Mouse (Mus musculus) midbrain, embryonic 12.5 days (tissue): ENCODE measurements around the gene Ppp2r5d. TPM values are rescaled to one million over a fixed set of nuclear protein-coding genes. Genes with fewer than 3 reads are reported as not detected.

ENCODE experiments used
- ATAC-seq: fragments of 200-750 bp; cut with Nextera tagmentation; 2 replicates; pipeline ENCODE4 v1.8.0; 2017; ENCODE audit warnings: low read depth, moderate TSS enrichment, moderate library complexity; ENCODE audit not compliant: low FRiP score
- H3K27ac ChIP-seq: fragments of 300-500 bp; sonication (generic); replicated peaks from 2 replicates; pipeline ENCODE4 v1.5.1; 2016; ENCODE audit warnings: mild to moderate bottlenecking
- H3K27me3 ChIP-seq: fragments of 300-500 bp; sonication (generic); 2 replicates; pipeline ENCODE4 v1.6.1; 2016; ENCODE audit warnings: mild to moderate bottlenecking
- H3K36me3 ChIP-seq: fragments of 300-500 bp; sonication (generic); 2 replicates; pipeline ENCODE4 v1.6.1; 2016
- H3K4me1 ChIP-seq: fragments of 300-500 bp; sonication (generic); 2 replicates; pipeline ENCODE4 v1.6.1; 2016
- H3K4me2 ChIP-seq: fragments of 300-500 bp; sonication (generic); replicated peaks from 2 replicates; pipeline ENCODE4 v1.6.1; 2016; ENCODE audit warnings: mild to moderate bottlenecking, moderate library complexity
- H3K4me3 ChIP-seq: fragments of 300-500 bp; sonication (generic); 2 replicates; pipeline ENCODE4 v1.5.1; 2016; ENCODE audit warnings: mild to moderate bottlenecking
- H3K9ac ChIP-seq: fragments of 300-500 bp; sonication (generic); replicated peaks from 2 replicates; pipeline ENCODE4 v1.6.1; 2016; ENCODE audit warnings: mild to moderate bottlenecking, moderate library complexity
- H3K9me3 ChIP-seq: fragments of 300-500 bp; sonication (generic); 2 replicates; pipeline ENCODE4 v1.6.1; 2016; ENCODE audit warnings: mild to moderate bottlenecking
- WGBS: fragments of 180-500 bp; shearing (Covaris S2); methylation state at CpG from one replicate; pipeline ENCODE4 v1.1.7; 2016; 5-methylcytosine and 5-hydroxymethylcytosine counted together
- polyA plus RNA-seq: library from polyadenylated mRNA; unstranded; fragments of >200 nt; fragmentation: Nextera tagmentation; extraction: Ambion mirVana; gene quantifications from 2 replicates; pipeline ENCODE4 v1.2.1, GENCODE M21; 2016

The Ppp2r5d gene
- polyA plus RNA-seq, 1 experiment from 2014 or later: 111 TPM

DNA sequence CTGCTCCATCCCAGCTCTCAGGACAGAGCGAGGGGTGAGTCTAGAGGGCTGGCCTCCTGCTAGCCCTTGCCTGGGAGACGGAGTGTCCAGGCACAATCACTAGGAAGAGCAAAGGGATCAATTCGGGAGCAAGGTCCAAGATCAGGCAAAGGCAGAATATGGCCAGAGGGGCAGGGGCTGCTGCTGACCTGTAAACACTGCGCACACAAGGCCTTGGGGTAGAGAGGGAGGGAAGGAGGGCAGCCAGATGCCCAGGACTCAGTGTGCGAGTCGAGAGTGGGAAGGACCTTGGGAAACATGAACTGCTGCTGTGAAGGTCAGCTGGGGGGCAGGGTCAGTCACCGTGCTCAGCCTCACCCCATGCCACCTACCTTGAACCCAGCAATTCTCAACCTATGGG lies 30.4 kb upstream of the Ppp2r5d start:
- H3K27me3 ChIP-seq: no peaks in the 10 kb centered on the region
- no peak overlapping the region for H3K4me2 ChIP-seq
- 90% methylated on average over 7 of the region's 7 CpGs for WGBS

DNA sequence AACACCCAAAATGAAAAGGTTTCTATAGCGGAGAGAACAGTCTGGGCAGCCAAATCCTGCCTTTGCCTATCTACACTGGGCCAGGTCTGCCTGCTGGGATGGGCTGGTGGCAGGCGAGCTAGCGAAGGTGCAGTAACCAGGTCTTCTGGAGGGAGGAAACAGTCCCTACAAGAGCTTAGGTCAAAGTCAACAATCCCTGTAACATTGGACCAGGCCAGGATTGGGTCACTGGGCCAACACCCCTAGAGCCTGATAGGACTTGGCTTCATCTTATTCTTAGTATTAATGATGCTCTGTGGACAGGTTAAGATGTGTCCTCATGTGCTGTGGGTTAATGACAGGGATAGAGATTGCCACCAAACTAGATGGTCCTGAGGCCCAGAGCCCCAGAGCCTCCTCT lies 29.1 kb upstream of the Ppp2r5d start:
- no peaks in the 10 kb centered on the region for H3K9me3 ChIP-seq
- peaks cover 10% of the 10 kb centered on the region for H3K27me3 ChIP-seq
- no peak overlapping the region for H3K4me3 ChIP-seq
- H3K27ac ChIP-seq: no peak overlapping the region
- no peak overlapping the region for H3K4me2 ChIP-seq
- no peaks in the 10 kb centered on the region for H3K4me1 ChIP-seq
- no peak overlapping the region for H3K9ac ChIP-seq
- peaks cover 31% of the 10 kb centered on the region for H3K36me3 ChIP-seq
- WGBS: 92% methylated on average over 3 of the region's 3 CpGs
- ATAC-seq: no peak

More for the DNA sequence above, 30.4 kb upstream of the Ppp2r5d start:
- H3K9ac ChIP-seq: no peak overlapping the region
- no peak overlapping the region for H3K27ac ChIP-seq
- H3K4me1 ChIP-seq: no peaks in the 10 kb centered on the region
- no peak for ATAC-seq
- peaks cover 32% of the 10 kb centered on the region for H3K36me3 ChIP-seq
- no peak overlapping the region for H3K4me3 ChIP-seq
- no peaks in the 10 kb centered on the region for H3K9me3 ChIP-seq

DNA sequence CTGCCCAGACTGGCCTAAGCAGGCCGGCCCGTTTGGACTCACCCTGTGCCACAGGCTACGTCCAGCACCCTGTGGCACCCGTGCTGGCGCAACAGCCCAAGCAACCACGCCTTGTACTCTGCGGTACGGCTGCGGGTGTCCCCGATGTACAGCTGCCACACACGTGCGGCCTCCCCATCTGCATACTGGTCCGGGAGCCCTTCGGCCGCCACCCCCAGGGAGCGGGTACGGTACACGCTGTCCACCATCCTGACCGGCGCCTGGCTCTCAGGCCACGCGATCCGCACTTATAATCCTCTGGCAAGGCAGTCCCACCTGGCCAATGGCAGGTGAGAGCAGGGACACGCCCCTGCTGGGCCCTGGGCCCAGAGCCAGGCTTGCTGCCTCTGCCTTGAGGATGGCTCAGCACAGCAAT lies 24.0 kb upstream of the Ppp2r5d start, which contains the start of gene Gnmt:
Gene Gnmt, minus strand, starts transcription at position 265 of the 415 bp plus-strand sequence.
- Histone ChIP-seq H3K9me3 (no peaks in the 10 kb centered on the region), H3K9ac (peak within 1 kb of the TSS; percentile 17; the same call in 1 of the 2 replicates), H3K4me1 (no peaks in the 10 kb centered on the region), H3K27me3 (peaks cover 23% of the 10 kb centered on the region), H3K4me3 (no peak within 1 kb of the TSS), H3K36me3 (peaks cover 7% of the 10 kb centered on the region; the same call in 1 of the 2 replicates), H3K27ac (no peak within 1 kb of the TSS), H3K4me2 (no peak within 1 kb of the TSS)
- no peak for ATAC-seq
- WGBS: 22% methylated on average over 24 of the region's 24 CpGs

DNA sequence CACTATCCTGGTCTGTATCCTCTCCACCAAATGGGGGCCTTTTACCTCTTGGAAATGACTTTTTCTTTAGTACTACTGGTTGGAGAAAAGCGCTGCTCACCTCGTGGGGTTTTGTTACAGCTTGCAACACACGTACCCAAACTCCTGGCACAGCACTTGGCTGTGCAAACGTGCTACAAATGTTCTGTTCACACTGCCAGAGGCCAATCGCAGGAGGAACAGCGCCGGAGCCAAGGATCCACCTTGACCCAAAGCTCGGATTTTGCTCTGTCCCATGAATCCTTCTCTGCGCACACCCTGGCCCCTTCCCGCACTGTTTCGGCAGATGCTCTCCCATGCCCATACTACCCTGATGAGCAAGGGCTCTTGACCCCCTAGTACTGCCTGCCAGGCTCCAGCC lies 23.6 kb upstream of the Ppp2r5d start:
- ATAC-seq: no peak
- Histone ChIP-seq H3K4me2 (no peak overlapping the region), H3K27me3 (peaks cover 23% of the 10 kb centered on the region), H3K4me3 (no peak overlapping the region), H3K9ac (0 out of 2 replicates have a peak overlapping the region, but pooled peaks have one; percentile 17), H3K27ac (no peak overlapping the region), H3K4me1 (no peaks in the 10 kb centered on the region), H3K9me3 (no peaks in the 10 kb centered on the region), H3K36me3 (peaks cover 11% of the 10 kb centered on the region; the same call in 1 of the 2 replicates)
- WGBS: 52% methylated on average over 11 of the region's 11 CpGs

DNA sequence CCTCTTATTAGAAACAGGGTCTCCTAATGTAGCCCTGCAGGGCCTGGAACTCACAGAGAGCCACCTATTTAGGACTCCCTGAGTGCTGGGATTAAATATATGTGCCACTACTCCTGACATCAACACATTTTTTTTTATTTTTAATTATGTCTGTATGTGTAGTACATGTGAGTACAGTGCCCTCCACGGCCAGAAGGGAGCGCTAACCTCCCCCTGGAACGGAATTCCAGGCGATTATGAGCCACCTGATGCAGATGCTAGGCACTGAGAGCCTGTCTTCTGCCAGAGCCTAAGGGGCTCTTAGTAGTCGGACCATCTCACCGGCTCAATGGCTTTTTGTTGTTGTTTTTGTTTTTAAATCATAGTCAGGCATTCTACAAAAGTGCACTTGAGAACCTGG lies 23.1 kb upstream of the Ppp2r5d start:
- WGBS: 42% methylated on average over 6 of the region's 6 CpGs
- ATAC-seq: no peak
- H3K27me3 ChIP-seq: peaks cover 23% of the 10 kb centered on the region
- H3K36me3 ChIP-seq: peaks cover 16% of the 10 kb centered on the region
- H3K27ac ChIP-seq: no peak overlapping the region
- no peaks in the 10 kb centered on the region for H3K9me3 ChIP-seq
- H3K4me3 ChIP-seq: no peak overlapping the region
- no peaks in the 10 kb centered on the region for H3K4me1 ChIP-seq
- H3K9ac ChIP-seq: no peak overlapping the region
- no peak overlapping the region for H3K4me2 ChIP-seq

DNA sequence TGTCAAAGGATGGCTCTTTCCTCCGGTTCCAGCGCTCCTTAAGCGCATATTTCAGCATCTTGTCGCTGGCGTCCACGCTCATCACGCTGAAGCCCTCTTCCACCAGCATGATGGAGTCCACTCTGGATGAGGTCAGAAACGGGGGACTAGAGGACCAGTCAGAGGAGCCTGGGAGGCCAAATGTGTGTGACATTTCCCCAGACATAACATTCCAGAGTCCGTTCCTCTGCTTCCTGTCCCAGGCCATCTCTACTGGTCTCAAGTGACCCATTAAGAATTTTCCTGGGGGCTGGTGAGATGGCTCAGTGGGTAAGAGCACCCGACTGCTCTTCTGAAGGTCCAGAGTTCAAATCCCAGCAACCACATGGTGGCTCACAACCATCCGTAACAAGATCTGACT lies 22.4 kb upstream of the Ppp2r5d start:
- ATAC-seq: no peak
- H3K27me3 ChIP-seq: peaks cover 23% of the 10 kb centered on the region
- no peak overlapping the region for H3K9ac ChIP-seq
- no peak overlapping the region for H3K27ac ChIP-seq
- H3K36me3 ChIP-seq: peaks cover 20% of the 10 kb centered on the region
- H3K4me1 ChIP-seq: no peaks in the 10 kb centered on the region
- no peak overlapping the region for H3K4me3 ChIP-seq
- no peaks in the 10 kb centered on the region for H3K9me3 ChIP-seq
- no peak overlapping the region for H3K4me2 ChIP-seq
- WGBS: 88% methylated on average over 11 of the region's 11 CpGs

DNA sequence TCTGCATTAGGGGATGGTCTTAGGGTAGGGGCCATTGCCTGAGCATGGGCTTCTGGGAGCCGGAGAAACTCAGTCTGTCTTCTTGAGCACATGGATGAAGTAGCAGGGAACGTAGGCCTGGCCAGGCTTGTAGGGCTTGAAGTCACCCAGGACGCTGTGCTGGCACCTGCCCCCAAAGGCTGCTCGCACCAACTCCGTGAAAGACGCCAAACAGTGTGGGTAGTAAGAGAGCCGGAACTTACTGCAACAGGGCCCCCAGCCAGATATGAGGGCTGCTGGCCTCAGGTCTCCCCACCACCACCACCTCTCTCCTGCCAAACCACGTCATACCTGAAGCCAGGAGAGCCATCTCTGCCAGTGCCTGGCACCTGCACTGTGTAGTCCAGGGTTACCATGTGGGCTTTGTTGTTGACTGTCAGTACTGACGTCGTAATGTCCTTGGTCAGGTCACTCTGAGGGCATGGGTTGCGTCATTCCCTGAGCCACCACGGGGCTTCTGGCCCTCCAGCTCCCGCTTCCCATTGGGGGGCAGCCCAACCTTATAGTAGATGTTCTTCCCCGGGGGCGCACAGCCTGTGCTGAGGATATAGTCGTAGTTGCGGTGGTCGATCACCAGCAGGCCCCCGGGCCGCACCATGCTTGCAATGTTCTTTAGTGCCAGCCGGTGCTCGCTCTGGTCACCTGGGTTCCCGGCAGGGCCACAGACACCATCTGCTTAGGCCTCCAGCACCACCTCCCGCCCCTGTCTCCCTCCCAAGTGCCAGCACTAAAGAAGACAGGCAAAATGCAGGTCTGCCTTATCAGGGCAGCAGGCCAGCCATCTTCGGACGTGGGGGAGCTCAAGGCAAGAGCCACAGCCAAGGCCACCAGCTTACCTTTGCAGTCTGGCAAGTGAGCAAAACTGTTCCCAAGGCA lies 21.1 kb upstream of the Ppp2r5d start:
- Histone ChIP-seq H3K27me3 (peaks cover 23% of the 10 kb centered on the region), H3K27ac (no peak overlapping the region), H3K9ac (no peak overlapping the region), H3K4me2 (no peak overlapping the region), H3K4me1 (no peaks in the 10 kb centered on the region), H3K4me3 (no peak overlapping the region), H3K9me3 (no peaks in the 10 kb centered on the region), H3K36me3 (peaks cover 28% of the 10 kb centered on the region)
- 92% methylated on average over 26 of the region's 26 CpGs for WGBS
- no peak for ATAC-seq

DNA sequence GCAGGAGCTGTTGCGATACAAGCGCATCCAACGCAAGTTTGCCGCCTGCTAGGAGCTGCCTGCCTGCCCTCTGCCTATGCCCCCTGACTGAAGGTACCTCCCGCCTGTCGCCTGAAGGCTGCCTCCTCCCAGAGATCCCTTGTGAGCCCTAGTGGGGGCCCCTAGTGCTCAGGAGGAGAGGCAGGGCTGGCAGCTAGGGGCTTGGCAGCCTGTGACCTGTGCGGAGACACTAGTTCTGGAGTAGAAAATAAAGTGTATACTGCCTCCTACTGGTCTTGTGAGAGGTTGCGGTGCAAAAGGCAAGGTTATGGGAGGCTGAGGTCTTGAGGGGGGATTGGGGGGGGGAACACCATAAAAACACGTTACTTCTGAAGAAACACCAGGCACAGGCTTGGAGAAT lies 20.4 kb upstream of the Ppp2r5d start:
- peaks cover 23% of the 10 kb centered on the region for H3K27me3 ChIP-seq
- H3K4me2 ChIP-seq: no peak overlapping the region
- H3K36me3 ChIP-seq: peaks cover 34% of the 10 kb centered on the region
- no peak overlapping the region for H3K9ac ChIP-seq
- no peak overlapping the region for H3K27ac ChIP-seq
- H3K4me1 ChIP-seq: no peaks in the 10 kb centered on the region
- H3K9me3 ChIP-seq: no peaks in the 10 kb centered on the region
- 0 out of 2 replicates have a peak, but pooled peaks have one; percentile 34 for ATAC-seq
- 52% methylated on average over 9 of the region's 9 CpGs for WGBS
- no peak overlapping the region for H3K4me3 ChIP-seq

DNA sequence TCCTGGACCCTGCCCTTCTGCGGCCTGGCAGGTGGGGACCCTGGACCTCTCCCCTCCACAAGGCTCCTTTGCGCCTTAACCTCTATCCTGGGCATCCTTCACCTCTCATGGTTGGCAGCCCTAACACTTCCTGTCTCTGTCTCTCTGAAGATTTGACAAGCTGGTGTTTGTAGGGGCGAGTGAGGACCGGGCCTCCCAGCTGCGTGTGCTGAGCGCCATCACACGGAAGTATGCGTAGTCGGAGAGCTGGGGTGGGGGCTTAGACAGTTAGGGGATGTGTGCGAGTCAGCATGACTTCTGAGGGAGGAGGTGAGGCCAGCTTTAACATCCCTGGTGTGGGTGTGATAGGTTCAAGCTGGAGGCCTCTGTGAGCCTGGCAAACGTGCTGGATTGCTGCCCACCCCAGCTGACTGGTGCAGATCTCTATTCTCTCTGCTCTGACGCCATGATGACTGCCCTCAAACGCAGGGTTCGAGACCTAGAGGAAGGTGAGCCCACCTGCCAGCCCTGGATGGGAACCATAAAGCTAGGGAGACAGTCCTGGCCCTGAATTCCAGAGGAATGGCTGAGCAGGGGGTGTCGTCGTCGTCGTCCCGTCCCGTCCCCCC lies 19.7 kb upstream of the Ppp2r5d start:
- Histone ChIP-seq H3K27me3 (peaks cover 18% of the 10 kb centered on the region), H3K4me2 (no peak overlapping the region), H3K4me1 (no peaks in the 10 kb centered on the region), H3K36me3 (peaks cover 34% of the 10 kb centered on the region), H3K9ac (no peak overlapping the region), H3K9me3 (no peaks in the 10 kb centered on the region), H3K4me3 (no peak overlapping the region), H3K27ac (no peak overlapping the region)
- no peak for ATAC-seq
- WGBS: 88% methylated on average over 16 of the region's 20 CpGs

DNA sequence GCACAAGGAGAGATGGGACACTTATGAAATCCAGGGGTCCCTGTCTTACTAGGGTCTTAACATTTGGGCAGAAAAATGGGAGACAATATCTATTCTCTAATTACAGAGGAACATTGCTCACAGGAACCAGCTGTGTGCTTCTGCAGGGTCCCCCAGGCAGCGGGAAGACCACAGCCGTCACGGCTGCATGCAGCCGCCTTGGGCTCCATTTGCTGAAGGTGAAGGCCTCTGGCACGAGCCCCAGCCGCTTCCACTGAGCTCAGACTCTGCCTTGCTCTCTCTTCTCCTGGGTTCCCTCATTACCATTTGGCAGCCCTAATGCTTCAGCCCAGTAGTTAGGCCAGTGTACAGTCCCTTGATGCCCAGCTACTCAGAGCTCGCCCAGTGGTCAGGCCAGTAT lies 16.2 kb upstream of the Ppp2r5d start:
- H3K4me2 ChIP-seq: no peak overlapping the region
- no peak for ATAC-seq
- H3K9me3 ChIP-seq: no peaks in the 10 kb centered on the region
- no peak overlapping the region for H3K9ac ChIP-seq
- no peak overlapping the region for H3K27ac ChIP-seq
- H3K27me3 ChIP-seq: no peaks in the 10 kb centered on the region
- H3K4me1 ChIP-seq: no peaks in the 10 kb centered on the region
- no peak overlapping the region for H3K4me3 ChIP-seq
- peaks cover 44% of the 10 kb centered on the region for H3K36me3 ChIP-seq
- 84% methylated on average over 7 of the region's 7 CpGs for WGBS

DNA sequence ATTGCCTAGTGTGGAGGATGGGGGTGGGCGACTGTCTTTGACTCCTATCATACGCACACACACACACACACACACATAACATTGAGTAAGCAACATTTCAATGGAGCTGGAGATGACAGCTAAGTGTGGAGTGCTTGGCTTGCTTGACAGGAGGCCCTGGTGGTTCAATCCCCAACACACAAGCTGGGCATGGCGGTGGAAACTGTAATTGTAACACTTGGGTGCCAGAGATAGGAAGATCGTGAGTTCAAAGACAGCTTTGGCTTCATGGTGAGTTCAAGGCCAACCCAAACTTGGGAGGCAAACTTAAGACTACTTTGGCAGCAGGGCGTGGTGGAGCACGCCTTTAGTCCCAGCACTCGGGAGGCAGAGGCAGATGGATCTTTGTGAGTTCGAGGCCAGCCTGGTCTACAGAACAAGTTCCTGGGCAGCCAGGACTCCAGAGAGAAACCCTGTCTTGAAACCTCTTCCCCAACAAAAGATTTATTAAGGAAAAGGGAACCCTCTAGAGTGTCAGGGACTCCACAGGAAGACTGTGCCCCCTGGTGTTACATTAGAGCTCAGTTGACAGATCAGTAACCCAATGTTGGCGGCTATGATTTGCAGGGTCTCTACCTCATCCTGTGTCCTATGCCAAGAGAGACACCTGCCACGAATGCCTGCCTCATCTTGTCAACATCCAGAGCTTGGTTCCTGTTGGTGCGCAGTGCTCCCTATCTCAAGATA lies 10.0 kb upstream of the Ppp2r5d start:
- Histone ChIP-seq H3K27ac (no peak overlapping the region), H3K4me3 (no peak overlapping the region), H3K4me2 (no peak overlapping the region), H3K36me3 (peaks cover 36% of the 10 kb centered on the region), H3K4me1 (peaks cover 19% of the 10 kb centered on the region), H3K27me3 (no peaks in the 10 kb centered on the region), H3K9ac (no peak overlapping the region), H3K9me3 (no peaks in the 10 kb centered on the region)
- ATAC-seq: no peak
- 96% methylated on average over 11 of the region's 11 CpGs for WGBS

DNA sequence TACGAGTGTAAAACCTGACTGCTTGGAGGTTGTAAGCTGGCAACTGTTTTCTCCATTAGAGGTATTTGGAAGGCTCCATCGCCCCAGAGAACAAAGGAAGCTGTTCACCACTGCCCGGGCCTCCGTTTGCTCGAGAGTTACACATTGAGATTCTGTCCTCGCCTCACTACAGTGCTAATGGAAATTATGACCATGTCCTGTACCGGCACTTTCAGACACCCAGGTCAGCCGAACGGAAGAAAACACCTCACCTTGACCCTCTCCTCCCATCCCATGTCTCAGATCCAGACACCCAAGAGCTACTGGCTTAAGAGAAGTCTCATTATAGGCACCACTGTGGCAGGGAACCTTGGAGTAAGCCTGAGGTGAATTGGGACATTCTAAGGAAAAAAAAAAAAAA lies 8.9 kb upstream of the Ppp2r5d start:
- H3K9ac ChIP-seq: no peak overlapping the region
- 91% methylated on average over 9 of the region's 9 CpGs for WGBS
- no peak overlapping the region for H3K4me3 ChIP-seq
- H3K9me3 ChIP-seq: no peaks in the 10 kb centered on the region
- H3K4me2 ChIP-seq: no peak overlapping the region
- peaks cover 19% of the 10 kb centered on the region for H3K4me1 ChIP-seq
- H3K27ac ChIP-seq: no peak overlapping the region
- ATAC-seq: no peak
- peaks cover 36% of the 10 kb centered on the region for H3K36me3 ChIP-seq
- no peaks in the 10 kb centered on the region for H3K27me3 ChIP-seq
